Comparison of ENCODE assay signal across 9 mouse cellular contexts in the genomic region with DNA sequence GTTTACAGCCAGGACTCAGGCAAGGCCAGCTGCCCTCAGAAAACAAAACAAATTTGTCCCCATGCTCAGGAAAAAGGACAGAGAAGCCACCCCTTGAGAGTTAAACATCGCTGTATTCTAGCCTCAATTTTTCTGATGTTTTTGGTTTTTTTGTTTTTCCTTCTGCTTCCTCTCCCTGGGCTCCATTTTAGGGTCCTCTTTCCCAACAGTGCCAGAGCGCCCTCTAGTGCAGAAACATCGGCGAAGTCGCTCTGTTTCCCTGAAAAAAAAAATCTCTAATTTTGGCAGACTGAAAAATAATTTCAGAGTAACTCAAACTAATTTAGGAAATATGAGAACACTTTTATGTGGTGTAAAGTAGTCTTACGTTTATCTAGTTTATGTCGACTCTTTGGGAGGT. TPM values are rescaled to one million over a fixed set of nuclear protein-coding genes. Genes with fewer than 3 reads are reported as not detected.
A peak's percentile ranks its signal among the peaks of the same experiment; 100 is the strongest.
DNase-seq lines count a peak whose midpoint lies in the region; ATAC-seq and TF ChIP-seq lines count a peak whose summit lies in the region.
"Had no signal": no experiment of that assay in that cellular context is flagged by ENCODE, and none has a peak within 500 bp of the region (broad histone marks: within the 10 kb centered on the region; RNA-seq: fewer than 3 reads in every experiment).

No protein-coding gene starts in this region.

- no peak overlapping the region for H3K4me3 ChIP-seq in embryonic facial prominence, embryonic 15.5 days (replicated peaks)
- H3K4me3 ChIP-seq in kidney, embryonic 16.5 days (ENCODE audit: low read length): no peak overlapping the region
- no peak overlapping the region for H3K4me3 ChIP-seq in liver, embryonic 11.5 days (ENCODE audit: low read depth, low read length)

- no peaks in the 10 kb centered on the region for H3K4me1 ChIP-seq in embryonic facial prominence, embryonic 15.5 days
- H3K4me1 ChIP-seq in kidney, embryonic 16.5 days (ENCODE audit: insufficient read depth, low read length): 0 out of 2 replicates have a peak, but pooled peaks cover 4% of the 10 kb centered on the region
- H3K4me1 ChIP-seq in liver, embryonic 11.5 days (replicated peaks; ENCODE audit: control insufficient read depth, insufficient read depth, low read length): no peaks in the 10 kb centered on the region

- no peak overlapping the region for H3K27ac ChIP-seq in embryonic facial prominence, embryonic 15.5 days (replicated peaks)
- H3K27ac ChIP-seq in kidney, embryonic 16.5 days (ENCODE audit: low read length): no peak overlapping the region
- H3K27ac ChIP-seq in liver, embryonic 11.5 days (ENCODE audit: low read depth, low read length): no peak overlapping the region

- no peaks in the 10 kb centered on the region for H3K27me3 ChIP-seq in embryonic facial prominence, embryonic 15.5 days
- H3K27me3 ChIP-seq in kidney, embryonic 16.5 days (ENCODE audit: insufficient read depth, low read length): no peaks in the 10 kb centered on the region
- H3K27me3 ChIP-seq in liver, embryonic 11.5 days (replicated peaks; ENCODE audit: control insufficient read depth, insufficient read depth, low read length): no peaks in the 10 kb centered on the region

- DNase-seq in ovary, postnatal 10 days (ENCODE audit: low spot score): peak; percentile 31
- no peak for DNase-seq in ovary, adult 18-20 months (ENCODE audit: low spot score)
- DNase-seq in brain, embryonic 14.5 days (ENCODE audit: low read depth): peak; percentile 83
- peak; percentile 48 for DNase-seq in liver, embryonic 11.5 days (ENCODE audit: low spot score)
- DNase-seq in retina, embryonic 14.5 days (ENCODE audit: low spot score): peak; percentile 82
- DNase-seq in urinary bladder, postnatal 4 days (ENCODE audit: low spot score in 2 of 2): peak; percentile 39 to 81

- peak; percentile 85 for TF ChIP-seq CTCF in brain, embryonic 14.5 days (IDR thresholded peaks at IDR 0.05; ENCODE audit: borderline replicate concordance, extremely low read depth, insufficient read depth, insufficient read length)

- H3K9me3 ChIP-seq in embryonic facial prominence, embryonic 15.5 days (replicated peaks): no peaks in the 10 kb centered on the region
- no peaks in the 10 kb centered on the region for H3K9me3 ChIP-seq in kidney, embryonic 16.5 days (ENCODE audit: low read length)
- H3K9me3 ChIP-seq in liver, embryonic 11.5 days (ENCODE audit: control insufficient read depth, low read length): no peaks in the 10 kb centered on the region

- ATAC-seq in embryonic facial prominence, embryonic 15.5 days (ENCODE audit: insufficient number of reproducible peaks, low FRiP score, low TSS enrichment, low read depth): no peak
- no peak for ATAC-seq in kidney, embryonic 16.5 days (ENCODE audit: low FRiP score, low TSS enrichment)
- no peak for ATAC-seq in liver, embryonic 11.5 days (replicated peaks; ENCODE audit: low FRiP score)

- TF ChIP-seq POLR2A in brain, embryonic 14.5 days (IDR thresholded peaks at IDR 0.05; ENCODE audit: borderline replicate concordance, extremely low read depth, insufficient read depth, insufficient read length, poor library complexity, severe bottlenecking): no peak

- 0 out of 2 replicates have a peak overlapping the region, but pooled peaks have one; percentile 6 for H3K4me2 ChIP-seq in embryonic facial prominence, embryonic 15.5 days (replicated peaks)
- H3K4me2 ChIP-seq in kidney, embryonic 16.5 days (replicated peaks; ENCODE audit: low read depth, low read length): 0 out of 2 replicates have a peak overlapping the region, but pooled peaks have one; percentile 21
- no peak overlapping the region for H3K4me2 ChIP-seq in liver, embryonic 11.5 days

- no peaks in the 10 kb centered on the region for H3K36me3 ChIP-seq in embryonic facial prominence, embryonic 15.5 days
- H3K36me3 ChIP-seq in kidney, embryonic 16.5 days (ENCODE audit: insufficient read depth, low read length): no peaks in the 10 kb centered on the region
- no peaks in the 10 kb centered on the region for H3K36me3 ChIP-seq in liver, embryonic 11.5 days (ENCODE audit: control insufficient read depth, insufficient read depth, low read length)

- H3K9ac ChIP-seq in embryonic facial prominence, embryonic 15.5 days: no peak overlapping the region
- no peak overlapping the region for H3K9ac ChIP-seq in kidney, embryonic 16.5 days (replicated peaks; ENCODE audit: low read length)
- H3K9ac ChIP-seq in liver, embryonic 11.5 days (ENCODE audit: low read depth, low read length): no peak overlapping the region

- 4% methylated on average over 7 of the region's 7 CpGs for WGBS in embryonic facial prominence, embryonic 15.5 days
- WGBS in kidney, embryonic 16.5 days: 3% methylated on average over 7 of the region's 7 CpGs
- 7% methylated on average over 7 of the region's 7 CpGs for WGBS in liver, embryonic 11.5 days

RNA-seq across cellular contexts. Expression of gene Dmgdh, which starts 44.7 kb away (rescaled TPM):
- polyA plus RNA-seq in brain, embryonic 14.5 days (2012; rRNA removed): 0.09 and 0.26 TPM in 2 replicates
- not detected in 2 replicates for polyA plus RNA-seq in embryonic facial prominence, embryonic 15.5 days (2015; fragmentation: Nextera tagmentation; extraction: Ambion mirVana)
- polyA plus RNA-seq in kidney, embryonic 16.5 days (2015; fragmentation: Nextera tagmentation; extraction: Ambion mirVana): 2.6 TPM in 2 replicates
- polyA plus RNA-seq in liver, embryonic 11.5 days (2014; fragmentation: Nextera tagmentation; extraction: Ambion mirVana): 6.7 and 7.1 TPM in 2 replicates

RNA-seq across cellular contexts. Expression of gene Bhmt2, which starts 44.8 kb away (rescaled TPM):
- polyA plus RNA-seq in brain, embryonic 14.5 days (2012; rRNA removed): 0.05 and 0.10 TPM in 2 replicates
- not detected in 2 replicates for polyA plus RNA-seq in embryonic facial prominence, embryonic 15.5 days (2015; fragmentation: Nextera tagmentation; extraction: Ambion mirVana)
- 9.5 and 10.8 TPM in 2 replicates for polyA plus RNA-seq in kidney, embryonic 16.5 days (2015; fragmentation: Nextera tagmentation; extraction: Ambion mirVana)
- polyA plus RNA-seq in liver, embryonic 11.5 days (2014; fragmentation: Nextera tagmentation; extraction: Ambion mirVana): 7.1 and 8.2 TPM in 2 replicates
- polyA plus RNA-seq: heart, embryonic 14.5 days had no signal

RNA-seq across cellular contexts. Expression of gene Arsb, which starts 52.5 kb away (rescaled TPM):
- polyA plus RNA-seq in brain, embryonic 14.5 days (2012; rRNA removed): 18.5 and 19.5 TPM in 2 replicates
- polyA plus RNA-seq in embryonic facial prominence, embryonic 15.5 days (2015; fragmentation: Nextera tagmentation; extraction: Ambion mirVana): 18.3 and 21.5 TPM in 2 replicates
- polyA plus RNA-seq in kidney, embryonic 16.5 days (2015; fragmentation: Nextera tagmentation; extraction: Ambion mirVana): 13.4 and 15.9 TPM in 2 replicates
- polyA plus RNA-seq in liver, embryonic 11.5 days (2014; fragmentation: Nextera tagmentation; extraction: Ambion mirVana): 5.8 and 6.3 TPM in 2 replicates
